Mouse (Mus musculus) induced T-regulatory cell, adult 2 months (primary cell): ENCODE measurements around the gene Pilrb2.
"Not testable (repeated sequence)": the region's sequence is repeated elsewhere in the genome, so short reads cannot be mapped to it uniquely, and the experiment has no call there.

Experiments
- DNase-seq: peaks from one replicate; pipeline ENCODE4 v3.0.0-alpha.2; 2012; ENCODE audit warnings: low read depth

The Pilrb2 gene

GRCm38 (mm10) chr5:137871644-137872380, at the start of gene Pilrb2:
TSS of gene Pilrb2 (minus strand) at chr5:137871815.
- not testable (repeated sequence) for DNase-seq

GRCm38 (mm10) chr5:137915550-137915949, 43.9 kb upstream of the Pilrb2 start:
- DNase-seq: no peak

- DNase-seq: peak; percentile 14
These were observed 42.9 kb upstream of the Pilrb2 start for GRCm38 (mm10) chr5:137914508-137914907.

DNA sequence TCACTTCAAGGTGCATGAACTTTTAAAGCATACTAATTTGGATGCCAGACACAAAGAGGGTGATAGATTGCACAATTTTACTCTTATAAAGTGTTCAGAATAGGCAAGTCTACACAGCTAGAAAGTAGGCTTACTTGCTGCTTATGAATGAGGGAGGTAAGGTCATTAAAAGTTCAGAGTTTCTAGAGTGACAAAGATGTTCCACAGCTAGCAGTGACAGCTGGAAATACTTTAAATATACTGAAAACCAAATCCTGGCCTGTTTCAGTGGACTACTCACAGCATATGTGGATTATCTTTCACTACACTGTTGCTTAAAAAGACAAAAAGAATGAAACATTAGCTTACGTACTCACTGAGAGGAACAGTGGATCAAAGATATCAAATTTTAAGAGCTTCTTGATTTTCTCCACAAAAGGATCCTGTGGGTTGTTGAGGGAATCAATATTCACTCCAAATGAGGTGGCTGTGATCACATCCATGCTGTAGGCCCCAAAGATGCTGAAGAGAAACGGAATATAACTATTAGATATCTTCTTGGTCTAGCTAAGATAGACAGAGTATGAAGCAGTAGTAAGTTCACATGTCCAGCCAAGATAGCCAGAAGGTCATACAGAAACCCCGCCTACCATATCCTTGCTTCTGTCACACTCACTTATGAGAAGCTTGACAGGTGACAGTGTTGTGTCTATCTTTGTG, 38.1 kb upstream of the Pilrb2 start:
- no peak for DNase-seq

DNA sequence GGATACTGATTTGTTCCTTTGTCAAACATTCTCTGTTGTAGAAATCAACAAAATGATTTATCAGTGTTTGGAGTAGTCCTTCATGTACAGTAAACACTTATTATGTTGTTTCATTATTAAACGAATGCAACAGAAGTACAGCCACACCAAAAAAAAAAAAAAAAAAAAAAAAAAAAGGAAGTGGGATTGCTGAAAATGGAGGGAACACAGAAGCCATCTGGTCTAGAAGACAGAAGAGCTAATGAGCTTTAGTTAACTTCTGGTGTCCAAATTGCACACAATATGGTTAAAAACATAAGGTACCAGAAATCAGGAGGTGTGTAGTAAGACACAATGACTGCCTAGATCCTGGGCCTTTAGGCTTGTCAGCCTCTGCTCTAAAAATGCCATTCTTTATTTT, 26.2 kb upstream of the Pilrb2 start:
- DNase-seq: no peak

- DNase-seq: peak; percentile 10
These were observed 21.3 kb upstream of the Pilrb2 start for GRCm38 (mm10) chr5:137892954-137893353.

- no peak for DNase-seq
These were observed 16.1 kb upstream of the Pilrb2 start for GRCm38 (mm10) chr5:137887666-137888065.

DNA sequence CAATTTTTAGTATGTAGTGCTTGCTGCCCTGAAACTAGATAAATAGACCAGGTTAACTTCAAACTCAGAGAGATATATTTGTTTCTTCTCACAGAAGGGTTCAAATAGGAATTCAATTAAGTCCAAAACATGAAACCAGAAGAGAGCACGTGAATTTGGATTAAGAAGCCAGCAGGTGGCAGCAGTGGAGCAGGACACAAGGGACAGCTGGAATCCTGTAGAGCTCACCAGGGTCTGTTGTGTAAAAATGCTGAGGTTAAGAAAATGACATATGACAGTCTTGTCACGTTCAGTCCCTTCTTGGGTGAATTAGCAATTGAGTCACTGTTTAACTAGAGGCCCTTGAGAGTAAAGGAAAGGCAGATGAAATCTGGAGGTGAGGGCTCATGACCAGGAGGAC, 14.3 kb upstream of the Pilrb2 start:
- DNase-seq: peak; percentile 49

- DNase-seq: no peak
These were observed 11.7 kb upstream of the Pilrb2 start for GRCm38 (mm10) chr5:137883345-137883744.

- no peak for DNase-seq
These were observed 11.3 kb upstream of the Pilrb2 start for GRCm38 (mm10) chr5:137882922-137883321.

GRCm38 (mm10) chr5:137877860-137878259, 6.2 kb upstream of the Pilrb2 start:
- DNase-seq: peak; percentile 24

GRCm38 (mm10) chr5:137875054-137875453, 3.4 kb upstream of the Pilrb2 start:
- DNase-seq: no peak

GRCm38 (mm10) chr5:137872381-137872702, 727 bp upstream of the Pilrb2 start:
- not testable (repeated sequence) for DNase-seq

- not testable (repeated sequence) for DNase-seq
These were observed 3.0 kb downstream of the Pilrb2 start for GRCm38 (mm10) chr5:137868600-137868999.

DNA sequence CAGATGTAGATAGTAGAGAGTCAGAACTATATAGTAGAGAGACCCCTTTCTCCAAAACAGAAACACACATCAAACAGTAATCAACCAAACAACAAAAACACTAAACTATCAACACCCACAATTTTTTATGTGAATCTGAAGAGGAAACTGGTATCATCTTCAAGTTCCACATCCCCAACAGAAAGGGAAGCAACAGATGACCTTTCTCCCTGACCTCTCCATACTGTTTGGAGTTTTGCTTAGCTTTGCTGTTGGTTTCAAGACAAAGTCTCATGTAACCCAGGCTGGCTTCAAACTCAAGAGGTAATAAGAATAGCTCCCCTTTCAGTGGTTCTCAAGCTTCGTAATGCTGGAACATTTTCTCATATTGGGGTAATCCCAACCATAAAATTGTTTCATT, 7.6 kb downstream of the Pilrb2 start:
- DNase-seq: not testable (repeated sequence)

- not testable (repeated sequence) for DNase-seq
These were observed 13.5 kb downstream of the Pilrb2 start, which contains the start of gene Pilrb1 for GRCm38 (mm10) chr5:137857960-137858710. TSS of gene Pilrb1 (minus strand) at chr5:137858106.

GRCm38 (mm10) chr5:137856870-137857269, 14.7 kb downstream of the Pilrb2 start:
- peak; percentile 35 for DNase-seq

DNA sequence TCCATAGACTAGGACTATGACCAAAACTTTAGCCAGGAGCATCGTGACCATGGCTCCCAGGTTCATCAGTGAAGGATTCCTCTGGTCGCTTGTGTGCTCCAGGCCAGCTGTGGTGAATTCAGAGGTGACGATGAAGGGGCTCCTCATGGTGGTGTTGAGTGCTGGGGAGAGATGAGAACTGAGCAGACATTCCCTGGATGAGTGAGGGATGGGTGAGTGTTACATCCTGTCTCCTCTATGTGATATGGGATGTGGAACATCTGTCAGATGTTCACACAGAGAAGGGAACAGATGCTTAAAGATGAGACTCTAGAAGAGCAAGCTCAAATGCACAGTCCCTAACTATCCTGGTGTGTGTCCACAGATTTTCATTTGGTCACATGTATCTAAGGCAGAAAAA, 16.7 kb downstream of the Pilrb2 start:
- DNase-seq: not testable (repeated sequence)

GRCm38 (mm10) chr5:137850313-137850712, 21.3 kb downstream of the Pilrb2 start:
- DNase-seq: not testable (repeated sequence)

DNA sequence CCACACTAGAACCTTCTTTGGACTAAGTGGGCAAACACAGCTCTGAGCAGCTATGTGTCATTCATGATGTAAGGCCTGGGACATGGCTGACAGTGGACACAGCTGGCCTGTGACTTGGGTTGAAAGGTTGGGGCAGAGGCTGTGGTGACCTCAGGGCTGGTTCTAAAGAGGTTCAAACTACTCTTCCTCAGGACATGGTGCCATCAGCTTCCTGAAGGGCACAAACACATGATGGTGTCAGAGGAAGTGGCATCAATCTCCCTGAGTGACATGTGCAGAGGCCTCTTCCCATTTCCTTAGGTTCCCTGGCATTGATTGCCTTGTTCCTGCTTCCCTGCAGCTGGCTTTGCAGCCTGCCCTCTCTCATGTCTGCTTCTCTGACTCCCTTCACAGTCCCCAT, 34.5 kb downstream of the Pilrb2 start:
- not testable (repeated sequence) for DNase-seq

DNA sequence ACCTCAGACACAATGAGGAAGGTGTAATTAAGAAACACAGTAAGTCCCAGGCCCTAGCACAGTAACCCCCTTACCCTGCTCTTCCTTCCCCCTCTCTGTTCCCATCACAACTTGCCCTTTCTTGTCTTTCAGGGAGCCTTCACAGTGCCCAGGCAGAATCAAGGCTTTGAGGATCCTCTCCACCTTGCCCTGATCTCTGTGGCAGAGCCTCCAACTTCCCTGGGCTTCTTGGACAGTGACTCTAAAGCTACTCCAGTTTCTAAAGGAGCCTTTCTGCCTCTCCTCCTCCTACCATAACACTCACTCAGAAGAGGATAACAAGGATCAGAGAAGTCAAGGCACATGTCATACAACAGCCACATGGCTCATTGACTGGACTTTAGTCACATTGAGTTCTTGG, 35.0 kb downstream of the Pilrb2 start:
- DNase-seq: no peak

GRCm38 (mm10) chr5:137835966-137836520, 35.6 kb downstream of the Pilrb2 start, which contains the start of gene Pilra:
TSS of gene Pilra (minus strand) at chr5:137836281.
- not testable (repeated sequence) for DNase-seq
